In the genomic region with DNA sequence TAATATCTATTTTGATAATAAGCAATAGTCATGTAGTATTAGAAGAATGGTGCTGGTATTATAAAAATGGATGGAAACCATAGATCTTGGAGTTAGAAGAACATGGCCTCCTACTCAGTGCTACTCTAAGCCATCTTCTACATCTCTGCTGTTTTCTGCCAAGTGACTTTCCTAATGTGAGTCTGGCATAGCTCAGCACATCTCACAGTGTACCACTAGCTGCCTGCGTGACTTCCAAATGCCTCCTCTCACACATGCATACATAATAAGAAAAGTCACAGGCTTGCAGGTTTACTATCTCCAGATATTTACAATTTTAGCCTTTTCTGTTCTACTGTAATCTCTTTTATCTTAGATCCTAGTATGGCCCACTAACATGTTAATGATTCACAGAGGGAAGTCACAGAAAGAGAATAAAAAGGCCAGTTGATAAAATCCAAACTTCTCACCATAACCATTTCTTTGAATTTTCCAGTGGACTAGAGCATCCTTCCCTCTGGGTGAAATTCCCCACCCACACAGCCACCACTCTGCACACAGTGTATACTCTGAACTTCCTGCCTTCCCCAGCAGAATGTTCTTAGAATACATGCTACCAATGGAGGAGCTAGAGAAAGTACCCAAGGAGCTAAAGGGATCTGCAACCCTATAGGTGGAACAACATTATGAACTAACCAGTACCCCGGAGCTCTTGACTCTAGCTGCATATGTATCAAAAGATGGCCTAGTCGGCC, we compare ENCODE assay signal across 18 mouse cellular contexts.
"Had no signal": no experiment of that assay in that cellular context is flagged by ENCODE, and none has a peak within 500 bp of the region (broad histone marks: within the 10 kb centered on the region; RNA-seq: fewer than 3 reads in every experiment).

No protein-coding gene starts in this region.

- DNase-seq: liver, postnatal 0 days; lung, adult 2 months; lung, postnatal 14 days; lung, postnatal 36 days; right cerebral cortex, postnatal 25 days; thymus, adult 18-20 months; thymus, postnatal 14 days; thymus, postnatal 36 days had no signal

- H3K27me3 ChIP-seq: liver, embryonic 15.5 days; lung, embryonic 15.5 days; megakaryocyte, embryonic 14.5 days; midbrain, embryonic 12.5 days; midbrain, embryonic 15.5 days; neural tube, embryonic 12.5 days; stomach, embryonic 15.5 days had no signal

- H3K4me2 ChIP-seq: liver, embryonic 15.5 days; lung, embryonic 15.5 days; midbrain, embryonic 12.5 days; midbrain, embryonic 15.5 days; neural tube, embryonic 12.5 days; stomach, embryonic 15.5 days had no signal

- H3K9me3 ChIP-seq: lung, embryonic 15.5 days; midbrain, embryonic 12.5 days; midbrain, embryonic 15.5 days; neural tube, embryonic 12.5 days; stomach, embryonic 15.5 days had no signal

- H3K4me3 ChIP-seq: liver, embryonic 15.5 days; lung, embryonic 15.5 days; megakaryocyte, embryonic 14.5 days; midbrain, embryonic 12.5 days; midbrain, embryonic 15.5 days; neural tube, embryonic 12.5 days; stomach, embryonic 15.5 days had no signal

- ATAC-seq: liver, postnatal 0 days; lung, postnatal 0 days; midbrain, embryonic 15.5 days had no signal

- H3K4me1 ChIP-seq: liver, embryonic 15.5 days; lung, embryonic 15.5 days; megakaryocyte, embryonic 14.5 days; midbrain, embryonic 12.5 days; midbrain, embryonic 15.5 days; neural tube, embryonic 12.5 days; stomach, embryonic 15.5 days had no signal

- H3K9ac ChIP-seq: liver, embryonic 15.5 days; liver, postnatal 0 days; lung, embryonic 15.5 days; midbrain, embryonic 12.5 days; midbrain, embryonic 15.5 days; neural tube, embryonic 12.5 days; stomach, embryonic 15.5 days had no signal

- H3K27ac ChIP-seq: liver, embryonic 15.5 days; lung, embryonic 15.5 days; macrophage; midbrain, embryonic 12.5 days; midbrain, embryonic 15.5 days; neural tube, embryonic 12.5 days; stomach, embryonic 15.5 days; stomach, postnatal 0 days had no signal

- H3K36me3 ChIP-seq: liver, embryonic 15.5 days; lung, embryonic 15.5 days; midbrain, embryonic 12.5 days; midbrain, embryonic 15.5 days; neural tube, embryonic 12.5 days; stomach, embryonic 15.5 days had no signal
